Mouse (Mus musculus) heart, adult 8-10 months (tissue): ENCODE data around the gene Lyz1. TPM values are rescaled to one million over a fixed set of nuclear protein-coding genes. Genes with fewer than 3 reads are reported as not detected.

Experiments
- total RNA-seq, 4 experiments: library from RNA; stranded (reverse); gene quantifications; 2 replicates each; pipeline ENCODE4 v1.2.4; 2022

The Lyz1 gene
- total RNA-seq, 4 experiments from 2014 or later, result 8.1 to 25.8 (median 9.5) TPM

Other genes with a start within 250 kb of the Lyz1 start
- gene Lrrc10, start 247.5 kb downstream of the Lyz1 start, total RNA-seq, result 100 to 1,000 TPM; 159 to 208 (median 180) TPM
- 100 to 1,000 TPM; 108 to 128 (median 121) TPM for gene Cct2, start 229.1 kb downstream of the Lyz1 start, total RNA-seq
- gene Frs2, start 144.3 kb downstream of the Lyz1 start, total RNA-seq, result 10 to 100 TPM; 15.2 to 16.8 (median 15.9) TPM
- 10 to 100 TPM; 25.6 to 32.7 (median 26.6) TPM for gene Yeats4, start 68.4 kb downstream of the Lyz1 start, total RNA-seq
- gene 9530003J23Rik, start 54.2 kb downstream of the Lyz1 start, total RNA-seq, result not detected
- 100 to 1,000 TPM in 2 of 4 experiments, 10 to 100 TPM in 2; 93.6 to 253 (median 102) TPM for gene Lyz2, start 10.5 kb downstream of the Lyz1 start, total RNA-seq
- 10 to 100 TPM; 27.3 to 31.2 (median 30.1) TPM for gene Cpsf6, start 87.1 kb upstream of the Lyz1 start, total RNA-seq